Mouse (Mus musculus) cerebellum, adult 2 months (tissue): ENCODE measurements around the gene Gnb5. TPM values are rescaled to one million over a fixed set of nuclear protein-coding genes. Genes with fewer than 3 reads are reported as not detected.
A peak's percentile ranks its signal among the peaks of the same experiment; 100 is the strongest.

ENCODE experiments used
- DNase-seq, 2 experiments: peaks; one replicate each; pipeline ENCODE4 v3.0.0; 2021
- H3K27ac ChIP-seq: fragments of 200-500 bp; 2 replicates; pipeline ENCODE4 v1.5.1; 2012; ENCODE audit warnings: low read length, control low read depth, inconsistent platforms; ENCODE audit not compliant: insufficient read depth
- H3K27me3 ChIP-seq: fragments of 200-500 bp; 2 replicates; pipeline ENCODE4 v1.6.1; 2012; ENCODE audit warnings: inconsistent platforms, mild to moderate bottlenecking, low read length, moderate library complexity; ENCODE audit not compliant: control insufficient read depth, insufficient read depth
- H3K4me1 ChIP-seq: fragments of 200-500 bp; 2 replicates; pipeline ENCODE4 v1.6.1; 2011; ENCODE audit warnings: low read length; ENCODE audit not compliant: control insufficient read depth, insufficient read depth
- H3K4me3 ChIP-seq: fragments of 200-500 bp; replicated peaks from 2 replicates; pipeline ENCODE3; 2011; ENCODE audit warnings: mild to moderate bottlenecking, low read depth, low read length, control low read depth; ENCODE audit not compliant: insufficient read depth
- CTCF ChIP-seq: fragments of 200-500 bp; IDR thresholded peaks from 2 replicates; pipeline ENCODE4 v1.5.1; 2011; ENCODE audit warnings: low read depth, mild to moderate bottlenecking, control low read depth, low read length, moderate library complexity, borderline replicate concordance; ENCODE audit not compliant: insufficient read depth
- POLR2A ChIP-seq: fragments of 200-500 bp; IDR thresholded peaks from 2 replicates; pipeline ENCODE4 v1.6.1; 2011; ENCODE audit warnings: low read length, control low read depth, borderline replicate concordance; ENCODE audit not compliant: insufficient read depth
- WGBS: fragments of 180-500 bp; shearing (Covaris S2); methylation state at CpG from one replicate; pipeline ENCODE4 v1.1.7; 2018; 5-methylcytosine and 5-hydroxymethylcytosine counted together
- polyA plus RNA-seq: library from polyadenylated mRNA; depleted of rRNA; stranded (reverse); fragments of >200 nt; gene quantifications from 2 replicates; pipeline ENCODE4 v1.2.3, GENCODE M21; 2012

The Gnb5 gene
- polyA plus RNA-seq, 1 experiment, result 194 TPM

DNA sequence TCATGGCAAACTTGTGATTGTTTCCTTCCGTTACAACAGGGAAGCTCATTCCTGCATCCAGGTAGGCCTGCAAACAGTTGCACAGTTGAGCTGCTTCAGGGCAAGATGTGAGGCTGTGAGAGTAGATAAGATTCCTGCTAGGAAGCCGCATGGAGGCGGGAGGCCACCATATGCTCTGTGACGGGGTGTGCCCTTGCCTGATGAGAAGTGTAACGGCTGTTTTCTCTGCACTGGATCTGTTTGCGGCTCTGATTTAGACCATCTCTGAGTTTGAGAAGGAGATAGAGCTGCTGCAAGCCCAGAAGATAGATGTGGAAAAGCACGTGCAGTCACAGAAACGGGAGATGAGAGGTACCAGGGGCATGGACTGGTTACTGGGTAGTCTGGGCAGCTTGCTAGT, 22.5 kb upstream of the Gnb5 start:
- Histone ChIP-seq H3K4me3 (no peak overlapping the region), H3K27me3 (no peaks in the 10 kb centered on the region), H3K4me1 (peaks cover 17% of the 10 kb centered on the region; the same call in 1 of the 2 replicates), H3K27ac (peak overlapping the region; percentile 65)
- no peak for TF ChIP-seq POLR2A
- no peak for TF ChIP-seq CTCF
- DNase-seq, result peak; percentile 81 to 85
- 17% methylated on average over 8 of the region's 8 CpGs for WGBS

DNA sequence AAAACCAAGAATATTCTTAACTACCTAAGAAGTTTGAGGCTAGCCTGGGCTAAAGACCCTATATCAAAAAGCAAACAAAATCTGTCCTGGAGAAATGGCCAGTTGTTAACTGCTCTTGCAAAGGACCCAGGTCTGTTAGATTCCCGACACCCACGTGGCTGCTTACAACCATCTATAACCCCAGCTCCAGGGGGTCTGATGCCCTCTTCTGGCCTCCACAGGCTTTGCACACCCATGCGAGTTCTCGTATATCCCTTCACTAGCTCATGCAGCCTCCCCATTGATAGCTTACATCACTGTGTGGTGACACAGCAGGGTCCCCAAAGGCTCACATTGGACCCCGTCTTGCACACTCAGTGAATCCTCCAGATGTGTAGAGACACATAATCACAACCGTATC, 20.7 kb upstream of the Gnb5 start:
- no peak for TF ChIP-seq POLR2A
- no peak for TF ChIP-seq CTCF
- Histone ChIP-seq H3K27ac (no peak overlapping the region), H3K4me3 (no peak overlapping the region), H3K4me1 (peaks cover 17% of the 10 kb centered on the region; the same call in 1 of the 2 replicates), H3K27me3 (no peaks in the 10 kb centered on the region)
- DNase-seq, result no peak
- 84% methylated on average over 6 of the region's 6 CpGs for WGBS

DNA sequence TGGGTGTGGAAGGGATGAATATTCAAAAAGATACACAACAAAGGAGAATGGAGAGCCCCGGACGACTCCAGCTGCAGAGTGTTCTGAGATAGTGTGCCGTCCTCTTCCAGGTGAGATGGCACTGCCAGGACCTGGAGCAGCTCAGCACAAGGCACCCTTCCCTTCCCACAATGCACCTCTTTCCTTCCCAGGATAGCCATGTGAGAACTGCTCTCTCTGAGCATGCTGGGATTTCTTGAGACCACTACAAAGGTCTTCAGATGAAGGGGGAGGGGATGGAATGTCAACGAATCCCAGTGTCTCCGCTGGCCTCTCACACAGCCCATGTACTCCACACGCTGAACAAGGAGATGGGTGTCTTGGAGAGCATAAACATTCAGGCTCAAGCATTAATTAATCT, 18.5 kb upstream of the Gnb5 start:
- WGBS, result 70% methylated on average over 6 of the region's 6 CpGs
- Histone ChIP-seq H3K4me1 (peaks cover 17% of the 10 kb centered on the region; the same call in 1 of the 2 replicates), H3K27me3 (no peaks in the 10 kb centered on the region), H3K27ac (no peak overlapping the region), H3K4me3 (no peak overlapping the region)
- TF ChIP-seq POLR2A (no peak), CTCF (no peak)
- no peak for DNase-seq

DNA sequence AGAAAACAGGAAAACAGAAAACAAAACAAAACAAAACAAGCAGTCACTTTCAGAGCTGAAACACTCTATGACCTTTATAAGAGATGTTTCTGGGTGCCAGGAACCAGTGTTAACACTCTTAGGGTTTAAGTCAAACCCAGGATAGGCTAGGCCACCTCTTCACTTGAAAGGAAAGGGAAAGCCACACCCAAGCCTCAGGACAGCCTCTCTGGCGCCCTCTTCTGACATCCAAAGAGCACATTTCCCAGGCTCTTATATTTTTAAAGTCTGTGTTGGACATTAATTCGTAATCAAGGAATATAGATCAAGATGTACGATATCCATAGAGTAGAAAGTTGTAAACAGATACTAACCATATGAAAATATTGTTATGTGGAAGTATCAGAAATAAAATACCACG, 16.5 kb upstream of the Gnb5 start:
- Histone ChIP-seq H3K27ac (no peak overlapping the region), H3K4me1 (peaks cover 3% of the 10 kb centered on the region; the same call in 1 of the 2 replicates), H3K4me3 (no peak overlapping the region), H3K27me3 (no peaks in the 10 kb centered on the region)
- peak; percentile 41; the same call in 1 of the 2 replicates for TF ChIP-seq CTCF
- no peak for TF ChIP-seq POLR2A
- 61% methylated on average over 4 of the region's 4 CpGs for WGBS
- no peak for DNase-seq

DNA sequence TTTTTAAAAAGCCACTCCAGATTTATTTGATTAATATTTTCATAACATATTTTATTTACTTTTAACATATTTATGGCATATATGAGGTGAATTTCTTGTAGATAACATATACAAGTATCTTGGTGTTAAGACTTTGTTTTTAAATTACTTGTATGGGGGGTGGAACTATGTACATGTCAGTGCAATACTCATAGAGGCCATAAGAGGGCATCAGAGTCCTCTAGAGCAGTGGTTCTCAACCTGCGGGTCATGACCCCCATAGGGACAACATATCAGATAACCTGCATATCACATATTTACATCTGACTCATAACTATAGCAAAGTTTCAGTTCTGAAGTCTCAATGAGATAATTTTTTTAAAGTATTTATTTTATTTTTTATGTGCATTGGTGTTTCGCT, 6.7 kb upstream of the Gnb5 start:
- Histone ChIP-seq H3K27me3 (no peaks in the 10 kb centered on the region), H3K4me1 (peaks cover 17% of the 10 kb centered on the region), H3K27ac (no peak overlapping the region), H3K4me3 (no peak overlapping the region)
- WGBS, result 80% methylated on average over 2 of the region's 2 CpGs
- TF ChIP-seq POLR2A (no peak), CTCF (peak; percentile 47; the same call in 1 of the 2 replicates)
- DNase-seq, result no peak

DNA sequence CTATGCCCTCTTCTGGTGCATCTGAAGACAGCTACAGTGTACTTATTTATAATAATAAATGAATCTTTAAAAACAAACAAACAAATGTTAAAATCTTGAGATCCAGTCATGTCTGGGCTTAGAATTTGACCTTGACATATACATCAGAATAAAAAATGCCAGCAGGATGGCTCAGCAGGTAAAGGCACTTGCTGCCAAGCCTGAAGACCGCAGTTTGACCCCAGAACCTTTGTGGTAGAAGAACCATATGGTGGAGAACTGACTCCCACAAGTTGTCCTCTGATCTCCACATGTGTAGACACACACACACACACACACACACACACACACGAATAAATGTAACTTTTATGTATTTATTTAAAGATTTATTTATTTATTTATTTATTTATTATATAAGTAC, 3.1 kb upstream of the Gnb5 start:
- Histone ChIP-seq H3K4me3 (no peak overlapping the region), H3K27ac (no peak overlapping the region), H3K4me1 (peaks cover 37% of the 10 kb centered on the region), H3K27me3 (no peaks in the 10 kb centered on the region)
- TF ChIP-seq CTCF (no peak), POLR2A (no peak)
- 69% methylated on average over 2 of the region's 2 CpGs for WGBS
- DNase-seq, result no peak

DNA sequence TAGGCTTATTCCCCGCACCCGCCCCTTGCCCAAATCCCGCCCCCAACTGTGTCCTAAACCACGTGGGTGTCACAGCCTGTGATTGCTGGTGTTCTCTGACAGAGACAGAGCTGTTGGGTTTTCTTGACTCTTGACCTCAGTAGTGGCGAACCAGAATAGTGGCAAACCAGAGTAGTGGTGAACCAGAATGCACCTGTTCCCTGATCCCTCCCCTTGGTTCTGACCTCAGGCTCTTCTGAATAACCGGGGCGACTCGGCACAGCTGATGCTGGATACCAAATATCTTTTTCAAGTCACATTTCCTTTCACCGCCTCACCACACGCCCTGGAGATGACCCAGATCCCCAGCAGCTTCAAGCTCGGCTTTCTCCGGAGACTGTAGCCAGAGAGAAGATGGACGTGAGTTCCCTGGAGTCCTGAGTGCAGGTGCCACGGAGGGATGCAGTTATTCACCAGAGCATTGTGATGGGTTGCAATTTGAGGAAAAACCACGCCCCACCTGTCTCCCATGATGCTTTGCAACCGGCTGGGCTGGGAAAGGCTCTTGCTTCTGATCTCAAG, 2.3 kb upstream of the Gnb5 start:
- WGBS, result 23% methylated on average over 16 of the region's 16 CpGs
- Histone ChIP-seq H3K4me3 (no peak overlapping the region), H3K27ac (peak overlapping the region; percentile 76), H3K4me1 (peaks cover 42% of the 10 kb centered on the region), H3K27me3 (no peaks in the 10 kb centered on the region)
- DNase-seq, result peak; percentile 55 to 59
- TF ChIP-seq POLR2A (no peak), CTCF (no peak)

DNA sequence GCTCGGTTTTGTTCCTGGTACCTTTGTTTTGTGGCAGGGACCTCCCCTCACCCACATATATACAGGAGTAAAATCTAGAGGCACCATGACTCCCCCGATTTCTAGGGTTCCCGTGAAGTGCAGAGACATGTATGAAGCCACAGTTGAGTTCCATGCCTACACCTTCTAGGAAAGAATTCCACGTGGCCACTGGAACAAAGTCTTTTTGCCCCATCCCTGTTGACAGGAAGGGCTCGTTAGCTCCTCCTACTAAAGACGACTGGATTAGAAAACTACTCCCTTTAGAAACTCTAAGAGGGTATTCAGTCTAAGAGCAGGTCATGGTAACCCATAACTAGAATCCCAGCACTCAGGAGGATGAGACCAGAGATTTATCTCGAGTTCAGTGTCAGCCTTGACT, 1.8 kb upstream of the Gnb5 start:
- no peaks in the 10 kb centered on the region for H3K27me3 ChIP-seq
- TF ChIP-seq CTCF (no peak), POLR2A (no peak)
- peaks cover 43% of the 10 kb centered on the region for H3K4me1 ChIP-seq
- DNase-seq, result no peak
- 51% methylated on average over 7 of the region's 7 CpGs for WGBS
- no peak overlapping the region for H3K4me3 ChIP-seq
- H3K27ac ChIP-seq, result peak overlapping the region; percentile 76; the same call in 1 of the 2 replicates
